Mouse (Mus musculus) adrenal gland, postnatal 14 days (tissue): Measurements from ENCODE around the gene Cstf3. TPM values are rescaled to one million over a fixed set of nuclear protein-coding genes. Genes with fewer than 3 reads are reported as not detected.

Experiments used
- DNase-seq: peaks from one replicate; pipeline ENCODE4 v3.0.0; 2021; ENCODE audit warnings: mixed read lengths
- total RNA-seq: library from RNA; stranded (reverse); gene quantifications from 2 replicates; pipeline ENCODE4 v1.2.3, GENCODE M21; 2021

Cstf3 gene
- total RNA-seq, 1 experiment from 2014 or later, result 30.7 TPM

GRCm38 (mm10) chr2:104711585-104712485 is 121.5 kb downstream of the Cstf3 start, which contains the start of gene Tcp11l1:
Gene Tcp11l1 (minus strand): TSS chr2:104712169.
- peak; percentile 80 for DNase-seq

- DNase-seq, result no peak
Observed at GRCm38 (mm10) chr2:104712486-104712809, 122.1 kb downstream of the Cstf3 start.

DNA sequence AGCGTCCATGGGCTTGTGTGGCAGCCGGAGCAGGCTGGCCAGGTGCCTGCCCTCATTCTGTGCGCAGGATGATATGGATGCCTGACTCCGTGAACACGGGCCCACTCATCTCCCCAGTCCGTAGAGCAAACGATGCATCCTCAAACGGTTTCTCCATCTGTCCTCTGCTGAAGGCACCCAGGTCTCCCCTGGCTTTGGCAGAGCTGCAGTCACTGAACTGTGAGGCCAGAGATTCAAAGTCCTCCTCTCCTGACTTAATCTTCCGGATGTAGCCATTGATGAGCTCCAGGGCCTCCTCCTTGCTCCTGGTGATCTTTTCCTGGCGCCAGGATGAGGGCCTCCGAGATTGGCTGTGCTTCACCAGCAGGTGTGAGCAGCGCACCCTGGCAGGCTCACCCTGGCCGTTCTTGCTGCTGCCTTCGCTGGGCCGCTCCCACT is 124.0 kb downstream of the Cstf3 start:
- no peak for DNase-seq

Other genes starting within 250 kb of the Cstf3 start
- 7.7 and 8.2 TPM in 2 replicates for gene D430041D05Rik, start 179.5 kb upstream of the Cstf3 start, total RNA-seq
- 176 and 225 TPM in 2 replicates for gene Hipk3, start 96.1 kb upstream of the Cstf3 start, total RNA-seq
- gene Tcp11l1, start 121.6 kb downstream of the Cstf3 start, total RNA-seq, result 9.0 and 10.6 TPM in 2 replicates
- not detected in 2 replicates for gene Pin1rt1, start 125.9 kb downstream of the Cstf3 start, total RNA-seq
- 1.8 and 5.2 TPM in 2 replicates for gene Depdc7, start 152.4 kb downstream of the Cstf3 start, total RNA-seq
- 23.9 and 24.2 TPM in 2 replicates for gene Qser1, start 226.2 kb downstream of the Cstf3 start, total RNA-seq